ENCODE assay signal across 9 mouse cellular contexts in the genomic region with DNA sequence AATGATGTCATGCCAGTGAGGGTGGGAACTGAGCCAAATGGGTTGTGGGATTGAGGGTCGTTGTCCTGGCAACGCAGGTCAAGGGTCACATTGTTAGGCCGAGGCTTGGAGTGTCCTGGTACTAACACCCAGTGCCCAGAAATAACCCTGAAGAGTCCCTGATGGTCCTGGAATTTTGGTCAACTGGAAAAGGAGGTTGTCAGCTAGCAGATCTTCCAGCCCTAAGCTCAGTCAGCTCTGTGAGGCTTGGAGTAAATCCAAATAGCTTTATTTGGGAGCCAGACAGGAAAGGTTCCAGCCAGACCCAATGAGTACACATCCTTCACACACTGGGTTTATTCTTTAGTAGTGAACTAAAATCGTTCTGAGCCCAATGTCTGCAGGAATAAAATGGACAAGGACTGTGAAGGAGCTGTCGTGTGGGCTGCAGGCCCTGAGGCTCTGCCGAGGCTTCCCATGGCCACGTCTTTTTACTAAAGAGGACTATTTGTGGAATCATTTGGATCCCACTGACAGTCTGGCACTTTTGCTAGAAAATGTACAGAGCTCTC.
DNase-seq lines count a peak whose midpoint lies in the region; ATAC-seq and TF ChIP-seq lines count a peak whose summit lies in the region.
"Had no signal": no experiment of that assay in that cellular context is flagged by ENCODE, and none has a peak within 500 bp of the region (broad histone marks: within the 10 kb centered on the region; RNA-seq: fewer than 3 reads in every experiment).

No protein-coding gene starts in this region.

- no peaks in the 10 kb centered on the region for H3K27me3 ChIP-seq in lung, postnatal 0 days (replicated peaks; ENCODE audit: insufficient read depth, low read length)

- no peak for TF ChIP-seq CTCF in lung, postnatal 0 days (IDR thresholded peaks at IDR 0.05)

- peak; percentile 14 for ATAC-seq in lung, postnatal 0 days

- H3K9ac ChIP-seq in lung, postnatal 0 days (replicated peaks; ENCODE audit: low read depth), result no peak overlapping the region

- no peaks in the 10 kb centered on the region for H3K9me3 ChIP-seq in lung, postnatal 0 days (ENCODE audit: low read length)

- peaks cover 18% of the 10 kb centered on the region; the same call in 1 of the 2 replicates for H3K4me1 ChIP-seq in lung, postnatal 0 days (ENCODE audit: insufficient read depth, low read depth, low read length)

- H3K36me3 ChIP-seq in lung, postnatal 0 days (ENCODE audit: insufficient read depth, low read length), result no peaks in the 10 kb centered on the region

- no peak; the same call in 1 of the 2 replicates for TF ChIP-seq EP300 in lung, postnatal 0 days (IDR thresholded peaks at IDR 0.05)

- H3K4me3 ChIP-seq in lung, postnatal 0 days (ENCODE audit: low read depth, low read length), result no peak overlapping the region
- H3K4me3 ChIP-seq: megakaryocyte, embryonic 14.5 days had no signal

- intact Hi-C loops in heart, postnatal 14 days (cut with DNase I), result no loop called here

- peak overlapping the region; percentile 51; the same call in 1 of the 2 replicates for H3K27ac ChIP-seq in lung, postnatal 0 days (ENCODE audit: low read length)

- WGBS in lung, postnatal 0 days, result 24% methylated on average over 7 of the region's 7 CpGs

- H3K4me2 ChIP-seq in lung, postnatal 0 days (replicated peaks; ENCODE audit: low read depth, low read length), result no peak overlapping the region

- DNase-seq in adrenal gland, adult (ENCODE audit: inconsistent age in 2 of 2, low spot score in 1 of 2), result peak; percentile 15 to 62
- DNase-seq in adrenal gland, adult 8-10 months, result no peak
- DNase-seq in embryo, embryonic 10 days (ENCODE audit: low spot score), result peak; percentile 80
- peak; percentile 13 to 54 for DNase-seq in heart, postnatal 14 days
- peak; percentile 49 to 68 for DNase-seq in kidney, postnatal 36 days
- peak; percentile 65 for DNase-seq in lung, postnatal 0 days (ENCODE audit: low spot score)
- DNase-seq in right cerebral cortex, postnatal 4 days, result peak; percentile 41
- DNase-seq in thymus, postnatal 14 days, result no peak

Comparison
In these comparisons a context has a peak if more than half of its experiments do, and no peak if none do; other contexts are left out.
1. DNase-seq: peak in adrenal gland, adult (2 of 2), embryo, embryonic 10 days (single experiment), heart, postnatal 14 days (2 of 2), kidney, postnatal 36 days (2 of 2), lung, postnatal 0 days (single experiment) and right cerebral cortex, postnatal 4 days (single experiment); none in adrenal gland, adult 8-10 months (single experiment) and thymus, postnatal 14 days (single experiment).